Mouse (Mus musculus) bone marrow macrophage, adult 2 months (primary cell): ENCODE data around the gene Art3. TPM values are rescaled to one million over a fixed set of nuclear protein-coding genes. Genes with fewer than 3 reads are reported as not detected.

Source experiments
- H3K27ac ChIP-seq: 2 replicates; pipeline ENCODE4 v1.5.1; 2012; ENCODE audit warnings: low read depth, low read length; ENCODE audit not compliant: insufficient read depth
- H3K4me1 ChIP-seq: 2 replicates; pipeline ENCODE4 v1.6.1; 2012; ENCODE audit warnings: low read length; ENCODE audit not compliant: control insufficient read depth, insufficient read depth
- H3K4me3 ChIP-seq: 2 replicates; pipeline ENCODE4 v1.5.1; 2012; ENCODE audit warnings: mild to moderate bottlenecking, low read length, moderate library complexity; ENCODE audit not compliant: insufficient read depth
- CTCF ChIP-seq: IDR thresholded peaks from 2 replicates; pipeline ENCODE4 v1.5.1; 2012; ENCODE audit warnings: low read depth, mild to moderate bottlenecking, low read length, moderate library complexity
- POLR2A ChIP-seq: IDR thresholded peaks from 2 replicates; pipeline ENCODE4 v1.6.1; 2012; ENCODE audit warnings: mild to moderate bottlenecking, low read depth, low read length, borderline replicate concordance
- polyA plus RNA-seq: library from polyadenylated mRNA; stranded (reverse); fragments of >200 nt; gene quantifications from 2 replicates; pipeline ENCODE4 v1.2.4, GENCODE M21; 2012; ENCODE audit not compliant: missing spikeins, insufficient read depth, insufficient read length

The Art3 gene
- polyA plus RNA-seq, 1 experiment: not detected

DNA sequence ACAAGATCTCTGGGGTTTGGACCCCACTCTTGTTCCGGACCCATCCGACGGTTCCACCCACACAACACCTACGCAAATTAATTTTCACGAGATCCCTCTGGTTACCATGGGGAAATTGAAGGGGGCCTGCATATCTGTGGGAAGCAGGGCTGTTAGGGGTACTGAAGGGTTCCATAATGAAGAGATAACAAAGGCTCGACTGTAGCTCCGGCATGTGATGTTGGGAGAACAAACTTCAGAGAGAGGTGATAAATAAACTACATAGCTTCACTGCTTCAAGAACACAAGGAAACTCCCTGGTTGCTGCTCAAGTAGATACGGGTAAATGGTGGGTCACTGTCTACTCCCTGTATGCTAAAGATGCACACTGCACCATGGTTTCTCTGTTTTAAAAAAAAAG is 106.9 kb downstream of the Art3 start:
- TF ChIP-seq POLR2A (no peak), CTCF (no peak)
- H3K4me1 ChIP-seq: peaks cover 22% of the 10 kb centered on the region
- H3K4me3 ChIP-seq: no peak overlapping the region
- H3K27ac ChIP-seq: no peak overlapping the region

- Histone ChIP-seq H3K4me1 (peaks cover 15% of the 10 kb centered on the region), H3K4me3 (no peak overlapping the region), H3K27ac (peak overlapping the region; percentile 61)
- TF ChIP-seq POLR2A (no peak), CTCF (no peak)
Observed at GRCm38 (mm10) chr5:92441494-92441893, 109.9 kb downstream of the Art3 start.

GRCm38 (mm10) chr5:92442914-92443313 is 111.3 kb downstream of the Art3 start:
- Histone ChIP-seq H3K27ac (no peak overlapping the region), H3K4me1 (peaks cover 14% of the 10 kb centered on the region), H3K4me3 (no peak overlapping the region)
- TF ChIP-seq POLR2A (no peak), CTCF (no peak)

DNA sequence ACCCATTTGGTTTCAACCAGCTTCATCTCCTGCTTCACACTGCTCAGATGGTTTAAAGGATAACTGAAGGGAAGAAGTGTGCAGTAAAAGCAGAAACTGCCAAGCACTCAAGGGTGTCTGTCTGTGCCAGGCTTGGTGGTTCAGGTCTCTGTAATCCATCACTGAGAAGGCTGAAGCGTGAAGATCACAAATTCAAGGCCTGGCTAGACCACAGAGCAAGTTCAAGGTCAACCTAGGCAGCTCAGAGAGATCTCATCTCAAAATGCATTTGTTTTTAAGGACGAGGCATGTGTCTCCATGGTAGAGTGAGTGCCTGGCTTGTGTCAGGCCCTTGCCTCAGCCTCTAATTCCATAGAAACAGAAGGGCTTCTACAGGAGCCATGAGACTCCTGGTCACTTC is 113.4 kb downstream of the Art3 start:
- H3K4me1 ChIP-seq: peaks cover 14% of the 10 kb centered on the region
- no peak overlapping the region for H3K27ac ChIP-seq
- TF ChIP-seq POLR2A (no peak), CTCF (no peak)
- no peak overlapping the region for H3K4me3 ChIP-seq

GRCm38 (mm10) chr5:92446736-92447135 is 115.1 kb downstream of the Art3 start:
- Histone ChIP-seq H3K4me1 (peaks cover 2% of the 10 kb centered on the region), H3K27ac (no peak overlapping the region), H3K4me3 (no peak overlapping the region)
- TF ChIP-seq POLR2A: no peak
- no peak for TF ChIP-seq CTCF

DNA sequence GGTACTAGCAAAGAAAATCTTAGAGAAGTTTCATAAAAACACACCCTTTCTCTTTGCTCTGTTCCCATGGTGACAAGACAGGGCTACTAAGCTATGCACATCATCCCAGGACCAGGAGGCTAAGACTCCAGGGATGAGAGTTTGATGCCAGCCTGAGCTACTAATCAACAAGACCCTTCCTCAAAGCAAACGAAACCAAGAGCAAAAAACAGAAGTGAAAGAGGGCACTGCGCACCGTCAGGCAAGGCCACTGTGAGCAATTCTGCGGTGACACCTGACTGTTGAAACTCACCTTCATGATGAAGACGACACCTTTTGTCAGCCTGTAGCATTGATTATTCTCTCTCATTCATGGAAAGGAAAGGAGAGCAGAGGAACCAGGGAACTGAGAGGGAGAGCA is 121.2 kb downstream of the Art3 start:
- TF ChIP-seq POLR2A: no peak
- TF ChIP-seq CTCF: no peak
- Histone ChIP-seq H3K4me3 (no peak overlapping the region), H3K4me1 (no peaks in the 10 kb centered on the region), H3K27ac (no peak overlapping the region)

GRCm38 (mm10) chr5:92457410-92457809 is 125.8 kb downstream of the Art3 start:
- TF ChIP-seq POLR2A: no peak
- TF ChIP-seq CTCF: no peak
- no peak overlapping the region for H3K4me3 ChIP-seq
- no peak overlapping the region for H3K27ac ChIP-seq
- no peaks in the 10 kb centered on the region for H3K4me1 ChIP-seq

DNA sequence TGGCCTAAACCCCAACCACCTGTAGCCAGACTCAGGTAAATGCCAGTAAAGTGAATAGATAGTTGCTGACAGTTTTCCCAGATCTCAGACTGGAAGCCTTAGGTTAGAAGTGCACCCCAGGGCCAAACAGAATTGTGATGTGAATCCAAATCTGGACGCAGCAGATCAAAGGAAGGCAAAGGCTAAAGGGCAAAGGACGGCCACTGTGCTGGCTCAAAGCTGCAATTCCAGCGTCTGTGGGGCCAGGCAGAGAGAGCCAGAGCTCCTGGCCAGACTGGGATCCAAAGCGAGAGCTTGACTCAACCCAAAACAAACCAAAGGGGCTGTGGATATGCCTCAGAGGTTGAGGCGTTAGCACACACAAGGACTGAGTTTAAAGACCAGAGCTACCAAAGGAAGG is 127.1 kb downstream of the Art3 start:
- Histone ChIP-seq H3K4me3 (no peak overlapping the region), H3K27ac (no peak overlapping the region), H3K4me1 (peaks cover 2% of the 10 kb centered on the region; the same call in 1 of the 2 replicates)
- TF ChIP-seq CTCF (no peak), POLR2A (no peak)

DNA sequence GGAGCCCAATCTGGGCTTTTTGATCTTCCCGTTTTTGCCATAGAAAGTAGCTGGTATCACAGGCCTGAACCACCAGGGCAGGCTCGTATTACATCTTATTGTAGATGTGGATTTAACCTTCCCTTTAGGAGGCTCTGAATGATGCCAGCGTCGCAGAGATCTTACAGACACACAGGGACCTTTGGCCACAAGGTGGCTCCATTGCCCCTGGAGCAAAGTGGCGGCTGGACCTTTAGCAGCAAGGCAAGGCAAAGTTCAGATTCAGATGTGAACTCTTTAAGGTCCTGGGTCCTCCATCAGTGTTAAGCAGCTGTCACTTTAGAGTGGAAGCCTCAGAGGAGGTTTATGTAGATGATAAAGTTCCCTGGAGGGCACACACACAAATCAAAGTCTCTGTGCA is 129.7 kb downstream of the Art3 start:
- Histone ChIP-seq H3K4me1 (peaks cover 14% of the 10 kb centered on the region), H3K27ac (no peak overlapping the region), H3K4me3 (no peak overlapping the region)
- peak; percentile 66 for TF ChIP-seq CTCF
- no peak for TF ChIP-seq POLR2A

Other genes with a start within 250 kb of the Art3 start
- gene G3bp2, start 248.1 kb upstream of the Art3 start, polyA plus RNA-seq: 100 and 112 TPM in 2 replicates
- 44.4 and 47.3 TPM in 2 replicates for gene Uso1, start 193.9 kb upstream of the Art3 start, polyA plus RNA-seq
- gene U90926, start 116.4 kb upstream of the Art3 start, polyA plus RNA-seq: 1.6 TPM in 1 of 2 replicates, not detected in the other
- gene Ppef2, start 75.5 kb upstream of the Art3 start, polyA plus RNA-seq: 0.40 TPM in 1 of 2 replicates, not detected in the other
- 71.6 and 76.6 TPM in 2 replicates for gene Naaa, start 53.7 kb upstream of the Art3 start, polyA plus RNA-seq
- 10.2 and 11.1 TPM in 2 replicates for gene Sdad1, start 21.3 kb upstream of the Art3 start, polyA plus RNA-seq
- 0.38 and 0.55 TPM in 2 replicates for gene Cxcl9, start 3.7 kb upstream of the Art3 start, polyA plus RNA-seq
- 30.4 and 32.0 TPM in 2 replicates for gene Cxcl10, start 17.1 kb downstream of the Art3 start, polyA plus RNA-seq
- gene Nup54, start 103.4 kb downstream of the Art3 start, polyA plus RNA-seq: 18.9 and 20.4 TPM in 2 replicates
- 93.7 and 98.6 TPM in 2 replicates for gene Scarb2, start 175.0 kb downstream of the Art3 start, polyA plus RNA-seq
- gene Fam47e, start 223.2 kb downstream of the Art3 start, polyA plus RNA-seq: not detected in 2 replicates